7 mouse cellular contexts compared by ENCODE assay signal in the genomic region with DNA sequence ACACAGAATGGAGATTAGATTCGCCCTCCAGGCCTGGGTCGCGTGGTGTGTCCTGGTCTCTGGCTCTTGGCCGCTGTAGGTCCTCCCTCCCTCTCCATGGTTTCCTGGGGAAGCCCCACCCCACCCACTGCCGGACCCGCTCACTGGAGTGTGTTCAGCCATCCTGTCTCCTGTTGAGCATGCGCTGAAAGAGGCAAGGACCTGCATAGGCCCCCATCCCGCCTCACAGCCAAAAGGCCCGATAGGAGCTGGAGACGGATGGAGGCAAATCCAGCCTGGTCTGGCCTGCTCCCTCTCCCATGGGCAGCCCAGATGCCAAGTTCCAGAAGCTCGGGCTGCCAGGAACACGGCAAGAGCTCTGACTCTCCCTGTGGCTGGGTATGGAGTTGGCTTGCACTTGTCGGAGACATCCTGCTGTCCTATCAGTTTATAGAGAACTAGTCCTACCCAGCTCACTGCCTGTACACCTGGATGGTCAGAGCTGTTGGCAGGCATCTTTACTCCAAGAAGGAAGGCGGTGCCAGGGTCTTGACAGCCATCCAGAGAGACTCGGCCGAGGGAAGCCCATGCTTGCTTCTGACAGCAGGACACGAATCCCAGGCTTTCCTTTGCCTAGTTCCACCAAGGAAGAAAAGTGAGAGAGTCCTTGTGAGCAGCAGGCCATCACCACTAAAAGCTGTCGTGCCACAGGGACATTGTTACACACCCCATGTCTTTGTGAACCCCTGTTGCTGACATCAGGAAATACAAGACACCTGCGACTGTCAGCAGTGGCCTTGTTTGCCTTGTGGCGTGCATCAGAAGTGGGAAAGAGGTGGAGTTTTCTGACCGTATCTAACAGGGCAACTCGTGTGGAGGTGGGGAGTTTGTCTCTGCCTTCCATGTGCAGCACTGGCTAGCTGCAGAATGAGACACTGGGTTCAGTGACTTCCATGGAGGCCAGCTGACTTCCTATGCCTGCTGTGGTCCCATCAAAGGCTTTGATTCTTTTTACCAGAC.
DNase-seq lines count a peak whose midpoint lies in the region; ATAC-seq lines count a peak whose summit lies in the region.

No protein-coding gene starts in this region.

- peaks cover 14% of the 10 kb centered on the region for H3K4me1 ChIP-seq in forebrain, embryonic 16.5 days (replicated peaks; ENCODE audit: control insufficient read depth, insufficient read depth, low read length)

- intact Hi-C loops in left cerebral cortex, postnatal 4 days (cut with DNase I) = no loop called here

- peak overlapping the region; percentile 55 for H3K27ac ChIP-seq in forebrain, embryonic 16.5 days (ENCODE audit: low read length)

- peak; percentile 82 for DNase-seq in left cerebral cortex, postnatal 4 days
- DNase-seq in left cerebral cortex, adult 9 months (ENCODE audit: low spot score in 2 of 2) = no peak
- DNase-seq in kidney, postnatal 14 days = peak; percentile 51
- peak; percentile 44 for DNase-seq in thymus, postnatal 14 days
- DNase-seq in testis, postnatal 10 days (ENCODE audit: low spot score) = no peak

- H3K9me3 ChIP-seq in forebrain, embryonic 16.5 days (ENCODE audit: control insufficient read depth, low read length) = no peaks in the 10 kb centered on the region

- H3K4me2 ChIP-seq in forebrain, embryonic 16.5 days (ENCODE audit: low read length) = no peak overlapping the region

- peak; percentile 62 for ATAC-seq in forebrain, embryonic 16.5 days
- ATAC-seq in activated CD4-positive, CD25-positive, alpha-beta regulatory T cell, adult 4 months = no peak

- H3K36me3 ChIP-seq in forebrain, embryonic 16.5 days (ENCODE audit: control insufficient read depth, insufficient read depth) = no peaks in the 10 kb centered on the region

- no peak overlapping the region for H3K4me3 ChIP-seq in forebrain, embryonic 16.5 days (replicated peaks; ENCODE audit: low read length)

- H3K9ac ChIP-seq in forebrain, embryonic 16.5 days (replicated peaks; ENCODE audit: low read depth, low read length) = no peak overlapping the region

- no peaks in the 10 kb centered on the region for H3K27me3 ChIP-seq in forebrain, embryonic 16.5 days (replicated peaks; ENCODE audit: control insufficient read depth, insufficient read depth, low read length)

- 65% methylated on average over 22 of the region's 22 CpGs for WGBS in forebrain, embryonic 16.5 days

Comparison
In these comparisons a context has a peak if more than half of its experiments do, and no peak if none do; other contexts are left out.
1. DNase-seq: peak in left cerebral cortex, postnatal 4 days (single experiment), kidney, postnatal 14 days (single experiment) and thymus, postnatal 14 days (single experiment); none in left cerebral cortex, adult 9 months (0 of 2) and testis, postnatal 10 days (single experiment).